Mouse (Mus musculus) limb, embryonic 13.5 days (tissue): ENCODE measurements around the gene Gm45716. TPM values are rescaled to one million over a fixed set of nuclear protein-coding genes. Genes with fewer than 3 reads are reported as not detected.

Source experiments
- ATAC-seq: fragments of 200-750 bp; cut with Nextera tagmentation; 2 replicates; pipeline ENCODE4 v1.8.0; 2017; ENCODE audit warnings: low read depth, moderate number of reproducible peaks, moderate TSS enrichment; ENCODE audit not compliant: low FRiP score
- H3K27ac ChIP-seq: fragments of 300-500 bp; sonication (generic); 2 replicates; pipeline ENCODE4 v1.5.1; 2015; ENCODE audit warnings: inconsistent platforms, mild to moderate bottlenecking, moderate library complexity
- H3K27me3 ChIP-seq: fragments of 300-500 bp; sonication (generic); 2 replicates; pipeline ENCODE4 v1.6.1; 2015; ENCODE audit warnings: mild to moderate bottlenecking, inconsistent platforms
- H3K36me3 ChIP-seq: fragments of 300-500 bp; sonication (generic); 2 replicates; pipeline ENCODE4 v1.6.1; 2015; ENCODE audit warnings: inconsistent platforms, mild to moderate bottlenecking, moderate library complexity
- H3K4me1 ChIP-seq: fragments of 300-500 bp; sonication (generic); 2 replicates; pipeline ENCODE4 v1.6.1; 2015; ENCODE audit warnings: inconsistent platforms
- H3K4me2 ChIP-seq: fragments of 300-500 bp; sonication (generic); replicated peaks from 2 replicates; pipeline ENCODE4 v1.6.1; 2015; ENCODE audit warnings: inconsistent platforms, mild to moderate bottlenecking, moderate library complexity
- H3K4me3 ChIP-seq: fragments of 300-500 bp; sonication (generic); 2 replicates; pipeline ENCODE4 v1.5.1; 2015; ENCODE audit warnings: moderate library complexity, mild to moderate bottlenecking, inconsistent platforms
- H3K9ac ChIP-seq: fragments of 300-500 bp; sonication (generic); 2 replicates; pipeline ENCODE4 v1.6.1; 2015; ENCODE audit warnings: mild to moderate bottlenecking, inconsistent platforms
- H3K9me3 ChIP-seq: fragments of 300-500 bp; sonication (generic); 2 replicates; pipeline ENCODE4 v1.6.1; 2016; ENCODE audit warnings: inconsistent platforms
- WGBS: fragments of 180-500 bp; shearing (Covaris S2); methylation state at CpG from one replicate; pipeline ENCODE4 v1.1.7; 2015; 5-methylcytosine and 5-hydroxymethylcytosine counted together
- polyA plus RNA-seq: library from polyadenylated mRNA; unstranded; fragments of >200 nt; fragmentation: Nextera tagmentation; extraction: Ambion mirVana; gene quantifications from 2 replicates; pipeline ENCODE4 v1.2.1, GENCODE M21; 2015

Gene Gm45716
- polyA plus RNA-seq, 1 experiment from 2014 or later, result 8.3 TPM

DNA sequence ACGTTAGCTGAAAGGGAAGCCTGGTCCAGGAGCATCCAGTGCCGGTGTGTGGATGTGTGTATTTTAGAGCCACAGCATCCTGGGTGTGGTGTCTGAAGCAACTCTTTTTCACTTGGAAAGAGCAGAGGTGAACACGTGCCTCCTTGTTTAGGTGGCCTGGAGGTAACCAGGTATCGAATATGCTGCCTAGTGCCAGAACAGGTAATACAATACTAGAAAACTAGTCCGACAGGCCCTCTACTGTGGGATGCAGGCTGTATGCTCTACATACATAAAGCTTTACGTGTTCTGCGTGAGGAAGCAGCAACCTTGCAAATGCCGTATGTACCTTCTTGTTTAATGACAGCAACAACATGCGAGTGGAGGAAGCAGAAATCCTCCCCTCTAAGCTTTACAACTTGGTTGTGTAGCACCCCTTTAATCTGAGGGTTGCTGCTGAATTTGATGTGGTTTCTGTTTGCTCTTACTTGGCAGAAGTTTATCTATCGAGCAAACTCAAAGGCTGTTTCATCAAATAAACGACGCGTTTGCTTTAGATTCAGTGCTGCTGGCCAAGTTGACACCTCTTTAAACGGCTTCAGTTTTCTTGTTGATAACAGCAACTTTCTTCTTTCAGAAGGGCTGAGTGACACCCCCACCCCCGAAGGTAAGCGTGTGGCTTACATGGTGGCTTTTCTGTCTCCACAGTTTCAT lies 69.5 kb downstream of the Gm45716 start:
- H3K27me3 ChIP-seq, result no peaks in the 10 kb centered on the region
- no peaks in the 10 kb centered on the region for H3K9me3 ChIP-seq
- no peak overlapping the region for H3K27ac ChIP-seq
- peaks cover 34% of the 10 kb centered on the region for H3K36me3 ChIP-seq
- no peak overlapping the region for H3K9ac ChIP-seq
- WGBS, result 72% methylated on average over 16 of the region's 16 CpGs
- ATAC-seq, result no peak
- no peak overlapping the region for H3K4me2 ChIP-seq
- no peak overlapping the region for H3K4me3 ChIP-seq
- peaks cover 16% of the 10 kb centered on the region for H3K4me1 ChIP-seq

DNA sequence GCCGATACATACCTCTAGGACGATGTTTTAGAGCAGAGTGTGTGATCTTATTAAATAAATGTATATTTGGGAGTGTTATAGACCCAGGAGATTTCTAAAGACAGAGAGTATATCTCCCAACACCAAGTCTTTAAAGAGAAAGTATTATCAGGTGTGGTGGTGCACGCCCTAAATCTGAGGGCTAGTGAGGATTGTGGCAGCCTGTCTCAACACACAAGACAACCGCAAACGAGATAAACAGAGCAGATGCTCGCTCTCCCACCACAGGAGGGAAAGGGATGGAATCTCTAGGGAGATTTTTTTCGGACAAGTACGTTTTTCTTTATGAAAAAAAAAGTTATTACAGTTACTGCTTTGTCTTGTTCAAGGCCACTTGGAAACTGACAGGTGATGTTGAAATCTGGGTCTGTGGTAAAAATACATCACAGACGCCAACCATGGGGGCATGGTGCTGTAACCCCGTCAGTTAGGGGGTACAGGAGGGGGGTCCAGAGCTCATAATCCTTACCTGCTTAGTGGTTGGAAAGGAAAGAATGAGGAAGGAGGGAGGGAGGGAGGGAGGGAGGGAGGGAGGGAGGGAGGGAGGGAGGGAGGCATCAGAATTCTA lies 70.9 kb downstream of the Gm45716 start:
- H3K27ac ChIP-seq, result no peak overlapping the region
- no peak for ATAC-seq
- no peak overlapping the region for H3K4me2 ChIP-seq
- 71% methylated on average over 10 of the region's 10 CpGs for WGBS
- no peaks in the 10 kb centered on the region for H3K27me3 ChIP-seq
- no peaks in the 10 kb centered on the region for H3K9me3 ChIP-seq
- H3K4me3 ChIP-seq, result no peak overlapping the region
- H3K9ac ChIP-seq, result no peak overlapping the region
- H3K4me1 ChIP-seq, result peaks cover 10% of the 10 kb centered on the region; the same call in 1 of the 2 replicates
- peaks cover 49% of the 10 kb centered on the region for H3K36me3 ChIP-seq

DNA sequence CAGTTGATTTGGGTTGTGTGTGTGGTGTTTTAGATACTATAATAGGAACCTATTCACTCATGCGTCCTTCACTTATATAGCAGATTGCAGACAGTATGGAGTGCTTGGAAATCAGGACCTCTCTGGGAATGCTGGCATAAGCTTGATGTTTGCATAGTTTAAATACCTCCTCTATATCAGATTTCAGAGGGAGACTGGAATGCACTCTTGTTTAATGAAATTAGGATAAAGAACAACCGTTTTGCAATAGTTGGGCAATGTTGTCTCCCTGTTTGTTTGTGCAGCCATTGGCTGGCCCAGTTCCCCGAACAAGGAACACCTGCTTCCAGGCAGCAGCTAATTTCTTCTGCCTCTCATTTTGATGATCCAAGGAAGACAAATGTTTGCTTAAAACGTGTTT lies 71.6 kb downstream of the Gm45716 start:
- H3K4me1 ChIP-seq, result peaks cover 10% of the 10 kb centered on the region; the same call in 1 of the 2 replicates
- peaks cover 55% of the 10 kb centered on the region for H3K36me3 ChIP-seq
- no peak overlapping the region for H3K4me3 ChIP-seq
- no peak overlapping the region for H3K4me2 ChIP-seq
- no peak overlapping the region for H3K27ac ChIP-seq
- ATAC-seq, result no peak
- 58% methylated on average over 4 of the region's 4 CpGs for WGBS
- no peaks in the 10 kb centered on the region for H3K9me3 ChIP-seq
- H3K27me3 ChIP-seq, result no peaks in the 10 kb centered on the region
- H3K9ac ChIP-seq, result no peak overlapping the region

DNA sequence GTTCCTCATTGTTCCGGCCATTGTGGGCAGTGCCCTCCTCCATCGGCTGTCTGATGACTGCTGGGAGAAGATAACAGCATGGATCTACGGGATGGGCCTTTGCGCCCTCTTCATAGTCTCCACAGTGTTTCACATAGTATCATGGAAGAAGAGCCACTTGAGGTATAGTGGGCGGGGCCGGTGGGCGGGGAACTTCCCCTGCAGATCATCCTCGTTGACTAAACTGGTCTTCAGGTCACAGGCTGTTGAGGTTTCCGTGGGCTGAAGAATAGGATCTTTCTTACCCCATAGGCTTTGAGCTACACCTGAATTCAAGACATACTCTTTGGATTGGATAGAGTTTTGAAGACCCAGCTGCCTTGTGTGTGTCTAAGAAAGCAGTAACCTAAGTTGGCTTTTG lies 72.3 kb downstream of the Gm45716 start:
- H3K4me2 ChIP-seq, result no peak overlapping the region
- H3K27ac ChIP-seq, result no peak overlapping the region
- WGBS, result 91% methylated on average over 9 of the region's 9 CpGs
- no peaks in the 10 kb centered on the region for H3K27me3 ChIP-seq
- H3K36me3 ChIP-seq, result peaks cover 63% of the 10 kb centered on the region
- no peak for ATAC-seq
- no peak overlapping the region for H3K9ac ChIP-seq
- no peak overlapping the region for H3K4me3 ChIP-seq
- no peaks in the 10 kb centered on the region for H3K9me3 ChIP-seq
- H3K4me1 ChIP-seq, result peaks cover 15% of the 10 kb centered on the region; the same call in 1 of the 2 replicates

DNA sequence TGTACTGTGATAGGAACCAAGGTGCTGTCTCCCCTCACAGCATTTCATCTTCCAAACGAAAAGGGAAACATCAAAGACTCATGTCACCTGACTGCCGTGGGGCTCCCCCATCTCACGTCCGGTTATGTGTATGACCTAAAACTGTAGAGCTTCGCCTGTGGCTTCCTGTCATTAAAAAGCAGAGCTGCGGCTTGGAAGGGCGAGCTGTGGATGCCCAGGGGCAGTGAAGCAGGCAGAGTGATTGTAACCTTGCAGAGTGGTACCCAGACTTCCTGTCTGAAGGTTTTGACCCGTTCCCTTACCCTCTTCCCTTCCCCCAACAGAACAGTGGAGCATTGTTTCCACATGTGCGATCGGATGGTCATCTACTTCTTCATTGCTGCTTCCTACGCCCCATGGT lies 76.7 kb downstream of the Gm45716 start:
- no peak overlapping the region for H3K9ac ChIP-seq
- peaks cover 14% of the 10 kb centered on the region for H3K4me1 ChIP-seq
- no peak overlapping the region for H3K4me2 ChIP-seq
- ATAC-seq, result no peak
- H3K36me3 ChIP-seq, result peaks cover 75% of the 10 kb centered on the region
- H3K9me3 ChIP-seq, result no peaks in the 10 kb centered on the region
- H3K27me3 ChIP-seq, result no peaks in the 10 kb centered on the region
- H3K27ac ChIP-seq, result no peak overlapping the region
- H3K4me3 ChIP-seq, result no peak overlapping the region
- WGBS, result 63% methylated on average over 11 of the region's 11 CpGs

DNA sequence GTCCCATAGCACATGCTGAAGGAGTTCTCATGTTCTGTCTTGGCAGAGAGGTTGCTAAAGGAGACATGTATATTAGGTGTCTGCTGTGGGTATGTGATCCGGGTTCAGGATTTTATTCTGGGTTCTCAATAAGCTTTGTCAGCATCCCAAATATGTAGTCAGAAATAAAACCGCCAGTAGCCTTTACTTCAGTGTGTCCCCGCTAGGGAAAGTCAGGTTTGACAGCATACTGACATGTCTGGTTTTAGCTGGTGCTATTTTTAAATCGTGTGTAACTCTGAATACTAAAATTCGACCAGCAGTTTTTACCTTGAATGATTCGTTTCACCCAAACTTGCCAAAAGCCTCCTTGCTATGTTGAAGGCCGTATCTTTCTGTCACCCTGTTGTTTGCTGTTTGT lies 78.1 kb downstream of the Gm45716 start:
- Histone ChIP-seq H3K9ac (no peak overlapping the region), H3K4me1 (peaks cover 15% of the 10 kb centered on the region), H3K9me3 (no peaks in the 10 kb centered on the region), H3K27ac (no peak overlapping the region), H3K4me2 (no peak overlapping the region), H3K27me3 (no peaks in the 10 kb centered on the region), H3K36me3 (peaks cover 68% of the 10 kb centered on the region), H3K4me3 (no peak overlapping the region)
- 83% methylated on average over 7 of the region's 7 CpGs for WGBS
- no peak for ATAC-seq

DNA sequence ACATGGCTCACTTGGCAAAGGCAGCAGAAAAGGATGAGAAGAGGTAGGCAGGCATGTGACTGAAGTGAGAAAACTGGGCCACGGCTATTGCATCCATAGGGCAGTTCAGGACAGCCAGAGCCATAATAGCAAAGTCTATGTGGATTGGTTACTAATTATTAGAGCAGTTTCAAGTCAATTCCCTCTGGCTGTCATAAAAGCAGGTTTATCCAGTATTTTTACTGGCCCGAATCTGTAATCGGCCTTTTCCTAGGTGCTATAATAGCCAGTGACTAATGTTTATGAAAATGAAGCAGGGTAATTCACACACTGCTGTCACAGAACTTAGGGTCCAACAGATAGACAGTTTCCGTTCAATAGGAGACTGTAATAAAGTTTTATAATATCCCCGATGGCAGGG lies 81.5 kb downstream of the Gm45716 start:
- H3K27me3 ChIP-seq, result no peaks in the 10 kb centered on the region
- no peak overlapping the region for H3K4me3 ChIP-seq
- no peak overlapping the region for H3K4me2 ChIP-seq
- H3K36me3 ChIP-seq, result peaks cover 57% of the 10 kb centered on the region
- H3K9ac ChIP-seq, result no peak overlapping the region
- WGBS, result 50% methylated on average over 5 of the region's 5 CpGs
- peaks cover 15% of the 10 kb centered on the region for H3K4me1 ChIP-seq
- H3K9me3 ChIP-seq, result no peaks in the 10 kb centered on the region
- no peak for ATAC-seq
- no peak overlapping the region for H3K27ac ChIP-seq

DNA sequence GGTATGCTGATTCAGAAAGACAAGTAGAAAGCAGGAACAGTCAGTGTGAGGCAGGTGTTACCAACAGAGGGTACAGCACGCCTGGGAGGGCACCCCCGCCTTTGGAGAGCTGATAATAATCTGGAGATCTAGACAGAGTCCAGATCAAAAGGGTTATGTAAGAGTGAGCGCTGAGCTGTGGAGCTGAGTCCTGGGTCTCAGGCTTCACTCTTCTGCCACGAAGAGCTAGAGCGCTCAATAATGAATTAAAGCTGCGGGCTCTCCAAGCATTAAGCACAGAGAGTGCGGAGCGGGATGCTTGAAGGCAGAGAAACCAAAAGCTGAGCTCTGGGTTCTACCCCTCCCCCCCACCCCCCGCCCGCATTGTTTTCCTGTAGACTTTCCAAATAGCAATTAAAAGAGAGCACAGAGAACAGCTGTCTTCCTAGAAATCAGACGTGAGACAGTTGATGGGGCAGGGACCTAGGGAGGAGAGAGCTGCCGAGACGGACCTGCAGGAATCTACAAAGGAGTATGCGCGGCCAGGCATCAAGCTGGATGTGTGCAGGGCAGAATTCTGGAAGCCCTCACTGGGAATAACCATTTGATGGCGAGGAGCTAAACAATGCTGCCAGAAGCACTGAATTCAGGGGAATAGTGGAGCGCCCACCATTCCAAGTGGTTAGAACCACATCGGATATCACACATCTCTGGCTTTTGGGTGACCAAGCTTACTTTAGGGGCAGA lies 82.1 kb downstream of the Gm45716 start:
- H3K4me2 ChIP-seq, result no peak overlapping the region
- peaks cover 56% of the 10 kb centered on the region for H3K36me3 ChIP-seq

DNA sequence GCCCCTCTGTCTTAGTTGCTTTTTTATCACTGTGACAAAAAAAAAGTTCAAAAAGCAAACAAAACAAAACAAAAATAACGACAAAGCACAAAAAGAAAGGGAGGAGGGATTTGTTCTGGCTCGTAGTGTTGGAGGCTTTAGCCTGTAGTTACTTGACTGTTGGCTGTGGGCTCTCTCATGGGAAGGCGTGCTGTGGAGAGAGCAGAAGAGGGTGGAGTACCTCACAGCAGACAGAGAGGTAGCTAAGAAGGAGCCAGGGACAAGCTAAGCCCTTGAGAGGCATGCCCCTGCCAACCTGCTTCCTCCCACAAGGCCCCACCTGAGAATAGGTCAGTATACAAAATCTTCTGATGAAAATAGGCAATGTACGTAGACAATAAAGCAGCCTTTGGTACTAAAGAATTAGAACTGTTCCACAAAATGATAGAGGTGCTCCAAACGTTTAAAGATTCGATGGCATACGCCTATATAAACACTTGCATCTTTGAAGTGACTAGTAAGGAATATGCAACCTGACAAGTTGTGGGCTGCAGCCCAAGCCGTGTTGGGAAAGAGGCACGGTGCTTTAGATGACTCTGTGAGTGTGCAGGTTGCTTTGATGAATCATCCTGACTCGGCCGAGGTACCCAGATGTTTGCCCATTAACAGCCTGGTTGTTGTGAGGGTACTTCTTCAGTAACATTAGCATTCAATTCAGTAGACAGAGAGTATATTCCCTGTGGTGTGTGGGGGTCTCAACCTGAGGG lies 82.8 kb downstream of the Gm45716 start:
- Histone ChIP-seq H3K27ac (no peak overlapping the region), H3K4me2 (no peak overlapping the region), H3K4me1 (peaks cover 10% of the 10 kb centered on the region), H3K4me3 (no peak overlapping the region), H3K9me3 (no peaks in the 10 kb centered on the region), H3K9ac (no peak overlapping the region), H3K36me3 (peaks cover 52% of the 10 kb centered on the region), H3K27me3 (no peaks in the 10 kb centered on the region)
- ATAC-seq, result no peak
- WGBS, result 86% methylated on average over 11 of the region's 11 CpGs

More for the DNA sequence above, 82.1 kb downstream of the Gm45716 start:
- H3K27me3 ChIP-seq, result no peaks in the 10 kb centered on the region
- no peak overlapping the region for H3K4me3 ChIP-seq
- H3K4me1 ChIP-seq, result peaks cover 10% of the 10 kb centered on the region
- 48% methylated on average over 18 of the region's 18 CpGs for WGBS
- no peak overlapping the region for H3K27ac ChIP-seq
- no peak overlapping the region for H3K9ac ChIP-seq
- H3K9me3 ChIP-seq, result no peaks in the 10 kb centered on the region
- no peak for ATAC-seq

DNA sequence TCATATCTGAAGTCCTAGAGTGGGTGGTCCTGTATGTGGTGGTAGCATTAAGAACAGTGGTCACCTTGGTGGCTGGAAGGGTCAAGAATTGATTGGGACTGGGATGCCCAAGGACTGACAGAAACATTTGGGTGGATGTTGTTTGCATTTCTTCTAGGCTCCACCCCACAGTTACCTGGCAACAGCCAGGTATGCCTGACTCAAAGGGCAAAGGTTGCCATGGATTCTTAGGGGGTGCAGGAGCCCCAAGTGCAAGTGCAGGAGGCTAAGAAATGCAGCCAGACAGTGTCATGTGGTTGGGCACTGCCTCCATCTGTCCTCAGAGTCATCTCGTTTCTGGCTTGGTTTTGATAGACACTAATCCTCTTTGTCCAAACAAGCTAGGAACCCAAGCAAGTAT lies 86.7 kb downstream of the Gm45716 start:
- H3K4me2 ChIP-seq, result no peak overlapping the region

DNA sequence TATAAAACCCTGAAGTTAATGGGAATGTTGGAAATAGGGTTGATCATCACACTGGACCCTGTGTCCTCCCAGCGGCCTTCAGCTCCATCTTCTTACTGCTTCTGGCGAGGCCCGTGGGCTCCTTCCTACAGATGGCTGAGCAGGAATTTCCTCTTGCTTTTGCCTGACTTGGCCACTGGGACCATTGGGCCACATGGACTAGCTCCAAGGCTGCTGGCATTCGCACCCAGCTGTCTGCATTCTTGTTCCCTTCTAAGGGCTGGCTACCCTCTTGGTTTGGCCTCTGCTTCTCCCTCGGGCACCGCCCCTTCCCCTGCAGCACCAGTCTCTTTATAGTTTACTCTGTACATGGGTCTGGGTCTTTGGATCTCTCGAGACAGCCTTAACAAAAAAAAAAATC lies 88.2 kb downstream of the Gm45716 start:
- ATAC-seq, result no peak
- no peak overlapping the region for H3K9ac ChIP-seq
- no peak overlapping the region for H3K4me3 ChIP-seq
- 86% methylated on average over 7 of the region's 7 CpGs for WGBS
- no peak overlapping the region for H3K4me2 ChIP-seq
- peaks cover 43% of the 10 kb centered on the region for H3K36me3 ChIP-seq
- H3K4me1 ChIP-seq, result no peaks in the 10 kb centered on the region
- H3K27ac ChIP-seq, result no peak overlapping the region
- H3K9me3 ChIP-seq, result no peaks in the 10 kb centered on the region
- H3K27me3 ChIP-seq, result no peaks in the 10 kb centered on the region

More for the DNA sequence above, 86.7 kb downstream of the Gm45716 start:
- WGBS, result 68% methylated on average over 1 of the region's 1 CpGs
- Histone ChIP-seq H3K4me1 (peaks cover 2% of the 10 kb centered on the region), H3K36me3 (peaks cover 49% of the 10 kb centered on the region), H3K4me3 (no peak overlapping the region), H3K9me3 (no peaks in the 10 kb centered on the region), H3K9ac (no peak overlapping the region), H3K27ac (no peak overlapping the region), H3K27me3 (no peaks in the 10 kb centered on the region)
- no peak for ATAC-seq

DNA sequence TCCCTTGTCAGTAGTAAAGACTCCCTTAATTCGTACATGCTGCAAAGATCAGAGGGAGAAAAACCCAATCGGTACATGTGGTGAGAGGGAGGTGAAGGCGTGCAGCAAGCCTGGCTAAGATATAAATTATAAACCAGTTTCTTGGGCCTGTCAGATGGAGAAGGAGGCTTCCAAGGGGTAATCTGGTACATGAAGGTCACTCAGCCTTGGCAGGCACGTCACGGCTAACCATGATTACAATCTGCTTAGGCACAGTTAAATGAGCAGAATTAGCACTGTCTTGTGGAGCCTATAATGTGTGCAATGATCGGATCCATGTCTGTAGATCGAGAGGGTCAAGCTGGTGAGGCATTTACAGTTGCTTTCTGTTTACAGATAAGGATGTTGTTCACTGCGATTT lies 88.7 kb downstream of the Gm45716 start:
- WGBS, result 79% methylated on average over 8 of the region's 8 CpGs
- Histone ChIP-seq H3K36me3 (peaks cover 39% of the 10 kb centered on the region), H3K27ac (no peak overlapping the region), H3K4me2 (no peak overlapping the region), H3K9me3 (no peaks in the 10 kb centered on the region), H3K9ac (no peak overlapping the region), H3K4me1 (no peaks in the 10 kb centered on the region), H3K27me3 (no peaks in the 10 kb centered on the region), H3K4me3 (no peak overlapping the region)
- ATAC-seq, result no peak
